Mouse (Mus musculus): ENCODE measurements at regions not wholly inside any gene's neighbourhood (a gene's known extent, or its start where the extent isn't known, plus 50 kb on each side); places are given as distances from the start of the nearest gene placed in this dataset.

DNA sequence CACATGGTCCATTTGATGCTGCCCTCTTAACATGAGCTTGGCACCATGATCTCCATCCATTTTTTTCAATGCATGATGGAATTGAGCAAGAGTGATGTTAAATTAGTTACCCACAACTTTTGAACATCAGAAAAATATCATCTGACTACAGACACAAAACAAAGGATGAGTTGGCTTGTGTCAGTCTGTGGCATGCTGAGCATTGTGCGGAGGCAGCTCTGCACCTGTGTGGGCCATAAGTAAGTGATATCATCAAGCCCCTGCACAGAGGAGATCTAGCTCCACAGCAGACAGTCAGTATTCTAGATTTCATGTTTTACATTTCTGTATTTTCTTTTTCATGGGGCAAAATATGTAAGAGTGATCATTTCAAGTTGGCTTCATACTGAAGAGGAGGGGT is 962.8 kb downstream of the Slc4a3 start:
- Histone ChIP-seq H3K4me3 (ENCODE audit: low read length) (no peak overlapping the region), H3K4me2 (ENCODE audit: low read depth, low read length) (no peak overlapping the region), H3K27me3 (ENCODE audit: control insufficient read depth, insufficient read depth, low read depth, low read length) (no peaks in the 10 kb centered on the region), H3K9me3 (ENCODE audit: control insufficient read depth, low read length) (no peaks in the 10 kb centered on the region), H3K9ac (ENCODE audit: low read length) (no peak overlapping the region), H3K36me3 (ENCODE audit: control insufficient read depth, insufficient read depth, low read length) (no peaks in the 10 kb centered on the region), H3K27ac (ENCODE audit: low read length) (no peak overlapping the region), H3K4me1 (replicated peaks; ENCODE audit: control insufficient read depth, insufficient read depth, low read length) (no peaks in the 10 kb centered on the region)
- WGBS: 100% methylated on average over 1 of the region's 1 CpGs
- ATAC-seq (ENCODE audit: low read depth): no peak

DNA sequence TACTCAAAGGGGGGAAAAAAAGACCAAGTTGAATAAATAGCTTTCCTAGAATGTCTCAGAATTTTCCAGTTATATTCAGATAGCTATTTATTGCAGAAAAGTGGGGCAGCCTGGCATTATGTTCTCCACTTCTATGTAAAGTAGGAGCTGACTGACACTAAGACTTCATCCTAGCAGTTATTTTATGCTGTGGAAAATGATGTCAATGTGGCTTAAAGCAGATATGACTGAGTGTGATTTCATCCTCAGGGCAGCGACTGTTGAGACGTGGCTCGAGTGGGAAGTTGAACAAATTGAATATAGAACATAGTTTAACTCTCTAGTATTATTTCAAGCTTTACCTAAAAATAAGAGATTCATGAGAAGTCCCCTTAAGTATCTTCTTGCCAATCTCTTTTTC is 963.4 kb downstream of the Slc4a3 start:
- no peak for ATAC-seq (ENCODE audit: low read depth)

DNA sequence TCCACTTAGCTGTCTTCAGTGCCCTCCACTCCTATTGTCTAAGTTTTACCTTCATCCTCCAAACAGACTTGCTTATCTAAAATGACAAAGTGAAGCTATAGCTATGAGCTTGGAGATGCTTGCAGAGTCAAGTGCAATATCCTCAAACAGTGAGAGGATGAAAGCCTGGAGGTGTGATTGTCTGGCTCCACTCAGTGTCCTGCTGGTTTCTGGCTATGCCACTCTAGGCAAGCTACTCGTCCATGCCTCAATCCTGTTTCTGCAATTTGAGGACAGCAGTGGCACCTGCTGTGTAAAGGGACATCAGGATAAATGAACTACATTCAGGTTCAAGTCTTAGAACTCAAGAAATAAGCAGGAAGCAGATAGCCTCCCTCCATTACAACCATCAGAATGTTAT is 966.1 kb downstream of the Slc4a3 start:
- no peak overlapping the region for H3K4me3 ChIP-seq (ENCODE audit: low read length)
- H3K4me1 ChIP-seq (replicated peaks; ENCODE audit: control insufficient read depth, insufficient read depth, low read length): no peaks in the 10 kb centered on the region
- no peak overlapping the region for H3K9ac ChIP-seq (ENCODE audit: low read length)
- no peaks in the 10 kb centered on the region for H3K36me3 ChIP-seq (ENCODE audit: control insufficient read depth, insufficient read depth, low read length)
- no peak for ATAC-seq (ENCODE audit: low read depth)
- H3K9me3 ChIP-seq (ENCODE audit: control insufficient read depth, low read length): no peaks in the 10 kb centered on the region
- no peaks in the 10 kb centered on the region for H3K27me3 ChIP-seq (ENCODE audit: control insufficient read depth, insufficient read depth, low read depth, low read length)
- no peak overlapping the region for H3K4me2 ChIP-seq (ENCODE audit: low read depth, low read length)
- WGBS: 64% methylated on average over 1 of the region's 1 CpGs
- no peak overlapping the region for H3K27ac ChIP-seq (ENCODE audit: low read length)

More for the DNA sequence above, 963.4 kb downstream of the Slc4a3 start:
- Histone ChIP-seq H3K9me3 (ENCODE audit: control insufficient read depth, low read length) (no peaks in the 10 kb centered on the region), H3K36me3 (ENCODE audit: control insufficient read depth, insufficient read depth, low read length) (no peaks in the 10 kb centered on the region), H3K4me3 (ENCODE audit: low read length) (no peak overlapping the region), H3K27ac (ENCODE audit: low read length) (no peak overlapping the region), H3K9ac (ENCODE audit: low read length) (no peak overlapping the region), H3K4me1 (replicated peaks; ENCODE audit: control insufficient read depth, insufficient read depth, low read length) (no peaks in the 10 kb centered on the region), H3K27me3 (ENCODE audit: control insufficient read depth, insufficient read depth, low read depth, low read length) (no peaks in the 10 kb centered on the region), H3K4me2 (ENCODE audit: low read depth, low read length) (no peak overlapping the region)
- WGBS: 77% methylated on average over 3 of the region's 3 CpGs

DNA sequence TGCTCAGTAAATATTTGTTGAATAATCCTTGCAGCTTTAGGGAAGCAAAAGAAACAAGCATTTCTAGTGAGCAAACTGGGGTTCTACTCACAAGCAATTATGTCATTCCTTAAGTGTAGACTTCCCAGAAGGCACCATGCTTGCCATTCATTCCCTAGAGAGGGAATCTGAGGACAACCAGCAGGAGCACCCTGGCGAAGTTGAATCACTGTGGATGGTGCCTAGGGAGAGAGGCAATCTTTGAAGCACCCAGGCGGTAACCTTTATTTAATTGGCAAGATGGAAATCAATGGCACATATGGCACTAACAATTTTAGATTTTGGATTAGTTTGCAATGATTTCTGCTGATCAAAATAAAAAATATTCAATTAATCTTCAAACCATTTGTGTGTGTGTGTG is 967.4 kb downstream of the Slc4a3 start:
- 81% methylated on average over 2 of the region's 2 CpGs for WGBS
- no peak overlapping the region for H3K4me2 ChIP-seq (ENCODE audit: low read depth, low read length)
- ATAC-seq (ENCODE audit: low read depth): no peak
- H3K36me3 ChIP-seq (ENCODE audit: control insufficient read depth, insufficient read depth, low read length): no peaks in the 10 kb centered on the region
- no peak overlapping the region for H3K4me3 ChIP-seq (ENCODE audit: low read length)
- H3K27me3 ChIP-seq (ENCODE audit: control insufficient read depth, insufficient read depth, low read depth, low read length): no peaks in the 10 kb centered on the region
- no peak overlapping the region for H3K27ac ChIP-seq (ENCODE audit: low read length)
- no peaks in the 10 kb centered on the region for H3K4me1 ChIP-seq (replicated peaks; ENCODE audit: control insufficient read depth, insufficient read depth, low read length)
- no peak overlapping the region for H3K9ac ChIP-seq (ENCODE audit: low read length)
- no peaks in the 10 kb centered on the region for H3K9me3 ChIP-seq (ENCODE audit: control insufficient read depth, low read length)

DNA sequence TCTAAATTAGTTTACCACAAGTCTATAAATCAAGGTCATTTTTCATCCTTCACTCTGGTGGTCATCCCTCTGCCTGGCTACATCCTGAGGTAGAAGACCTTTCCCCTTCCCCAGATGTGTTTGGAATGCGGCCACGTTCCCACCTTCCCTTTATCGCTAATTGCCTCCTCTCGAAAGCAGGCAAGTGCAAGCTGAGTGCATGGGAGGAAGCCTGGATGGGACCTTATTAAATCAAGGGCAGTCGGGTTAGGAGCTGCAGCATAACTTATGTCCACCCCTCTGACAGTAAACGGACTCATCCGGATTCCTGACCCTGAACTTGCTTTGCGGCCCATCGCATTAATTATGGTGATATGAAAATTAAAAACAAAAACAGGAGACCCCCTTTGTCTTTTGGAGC is 983.5 kb downstream of the Slc4a3 start:
- Histone ChIP-seq H3K36me3 (ENCODE audit: control insufficient read depth, insufficient read depth, low read length) (no peaks in the 10 kb centered on the region), H3K9ac (ENCODE audit: low read length) (no peak overlapping the region), H3K27ac (ENCODE audit: low read length) (no peak overlapping the region), H3K4me3 (ENCODE audit: low read length) (no peak overlapping the region), H3K4me2 (ENCODE audit: low read depth, low read length) (no peak overlapping the region), H3K9me3 (ENCODE audit: control insufficient read depth, low read length) (no peaks in the 10 kb centered on the region), H3K4me1 (replicated peaks; ENCODE audit: control insufficient read depth, insufficient read depth, low read length) (peaks cover 12% of the 10 kb centered on the region), H3K27me3 (ENCODE audit: control insufficient read depth, insufficient read depth, low read depth, low read length) (no peaks in the 10 kb centered on the region)
- 26% methylated on average over 9 of the region's 9 CpGs for WGBS
- ATAC-seq (ENCODE audit: low read depth): peak; percentile 65

DNA sequence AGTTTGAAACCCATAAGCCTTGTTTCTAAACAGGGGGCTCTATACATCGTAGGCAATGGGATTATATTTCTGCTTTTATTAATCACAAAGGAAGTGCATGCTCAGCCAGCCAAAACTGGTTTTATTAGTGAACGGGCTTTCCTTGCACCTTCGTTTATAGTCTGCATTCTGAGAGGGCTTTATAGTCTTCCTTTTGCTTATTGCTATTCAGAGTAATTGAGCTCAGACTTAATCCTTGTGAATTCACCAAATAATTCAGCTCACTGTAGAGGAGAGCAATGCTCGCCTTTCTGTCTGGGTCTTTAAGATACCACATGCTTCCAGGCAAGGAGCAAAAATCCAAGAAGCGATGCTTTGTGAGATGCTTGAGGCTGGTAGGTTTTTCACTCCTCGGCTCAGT is 984.3 kb downstream of the Slc4a3 start:
- Histone ChIP-seq H3K9me3 (ENCODE audit: control insufficient read depth, low read length) (no peaks in the 10 kb centered on the region), H3K9ac (ENCODE audit: low read length) (no peak overlapping the region), H3K4me3 (ENCODE audit: low read length) (no peak overlapping the region), H3K27me3 (ENCODE audit: control insufficient read depth, insufficient read depth, low read depth, low read length) (no peaks in the 10 kb centered on the region), H3K4me1 (replicated peaks; ENCODE audit: control insufficient read depth, insufficient read depth, low read length) (peaks cover 12% of the 10 kb centered on the region), H3K36me3 (ENCODE audit: control insufficient read depth, insufficient read depth, low read length) (no peaks in the 10 kb centered on the region), H3K4me2 (ENCODE audit: low read depth, low read length) (no peak overlapping the region), H3K27ac (ENCODE audit: low read length) (no peak overlapping the region)
- no peak for ATAC-seq (ENCODE audit: low read depth)
- 49% methylated on average over 6 of the region's 6 CpGs for WGBS

DNA sequence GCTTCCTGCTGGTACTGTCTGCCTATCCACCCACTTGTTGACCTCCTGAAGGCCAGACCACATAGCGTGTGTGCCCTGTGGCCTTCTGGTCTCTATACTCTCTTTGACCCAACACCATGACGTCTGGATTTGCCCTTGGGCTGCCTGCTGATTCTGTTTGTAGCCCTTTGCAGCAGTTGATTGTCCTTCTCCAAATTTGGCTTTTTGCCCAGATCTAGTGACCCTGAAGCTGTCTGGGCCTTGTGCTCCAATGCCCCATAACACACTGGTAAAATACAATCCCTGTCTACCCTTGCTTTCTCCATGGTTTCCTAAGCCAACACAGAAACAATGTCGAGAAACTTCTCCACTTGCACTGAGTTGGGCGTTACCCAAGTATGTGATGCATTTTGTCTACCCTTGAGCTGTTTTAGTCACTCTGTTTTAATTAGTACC is 979.3 kb downstream of the Epha4 start:
- Histone ChIP-seq H3K9me3 (ENCODE audit: control insufficient read depth, low read length) (no peaks in the 10 kb centered on the region), H3K9ac (ENCODE audit: low read length) (no peak overlapping the region), H3K27me3 (ENCODE audit: control insufficient read depth, insufficient read depth, low read depth, low read length) (no peaks in the 10 kb centered on the region), H3K4me1 (replicated peaks; ENCODE audit: control insufficient read depth, insufficient read depth, low read length) (peaks cover 2% of the 10 kb centered on the region; the same call in 1 of the 2 replicates), H3K27ac (ENCODE audit: low read length) (no peak overlapping the region), H3K4me2 (ENCODE audit: low read depth, low read length) (no peak overlapping the region), H3K4me3 (ENCODE audit: low read length) (no peak overlapping the region), H3K36me3 (ENCODE audit: control insufficient read depth, insufficient read depth, low read length) (no peaks in the 10 kb centered on the region)
- no peak for ATAC-seq (ENCODE audit: low read depth)
- 66% methylated on average over 4 of the region's 4 CpGs for WGBS

DNA sequence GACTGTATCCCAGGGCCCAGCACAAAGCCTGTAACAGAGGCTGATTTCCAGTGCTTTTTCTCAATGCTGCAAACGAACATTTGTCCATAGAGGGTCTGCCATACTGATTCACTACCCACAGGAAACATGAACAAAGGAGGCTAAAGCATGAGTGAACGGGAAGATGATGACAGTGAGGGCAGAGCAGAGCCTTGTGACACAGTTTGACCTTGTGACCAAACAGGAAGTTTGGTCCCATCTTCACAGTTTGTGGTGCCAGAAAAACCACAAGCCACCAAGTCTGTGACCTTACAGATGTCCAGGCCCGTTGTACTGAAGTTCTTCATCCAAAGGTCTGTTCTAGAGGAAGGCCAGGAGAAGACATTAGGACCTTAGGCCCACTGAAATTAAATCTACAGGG is 974.4 kb downstream of the Epha4 start:
- no peak for ATAC-seq (ENCODE audit: low read depth)
- no peaks in the 10 kb centered on the region for H3K27me3 ChIP-seq (ENCODE audit: control insufficient read depth, insufficient read depth, low read depth, low read length)
- H3K4me2 ChIP-seq (ENCODE audit: low read depth, low read length): no peak overlapping the region
- no peak overlapping the region for H3K4me3 ChIP-seq (ENCODE audit: low read length)
- H3K27ac ChIP-seq (ENCODE audit: low read length): no peak overlapping the region
- H3K4me1 ChIP-seq (replicated peaks; ENCODE audit: control insufficient read depth, insufficient read depth, low read length): no peaks in the 10 kb centered on the region
- no peaks in the 10 kb centered on the region for H3K9me3 ChIP-seq (ENCODE audit: control insufficient read depth, low read length)
- WGBS: 49% methylated on average over 3 of the region's 3 CpGs
- H3K9ac ChIP-seq (ENCODE audit: low read length): no peak overlapping the region
- no peaks in the 10 kb centered on the region for H3K36me3 ChIP-seq (ENCODE audit: control insufficient read depth, insufficient read depth, low read length)

DNA sequence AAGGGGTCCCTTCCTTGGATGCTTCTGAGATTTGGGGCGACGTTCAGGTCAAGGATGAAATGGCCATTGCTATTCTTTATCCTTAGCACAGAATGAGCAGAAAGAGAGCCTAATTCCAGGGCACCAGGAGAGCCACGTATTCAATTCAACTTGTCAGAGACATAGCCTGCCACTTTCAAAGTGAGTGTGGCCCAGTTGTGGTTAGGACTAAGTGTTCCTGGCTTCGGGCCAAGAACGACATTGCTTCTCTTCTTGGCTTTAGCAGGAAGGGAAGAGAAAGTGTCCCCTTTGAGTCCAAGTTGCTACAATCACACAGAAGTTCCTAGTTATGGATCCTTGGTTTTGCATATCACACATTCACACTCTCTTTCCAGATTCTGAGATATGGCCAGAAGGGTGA is 964.0 kb downstream of the Epha4 start:
- Histone ChIP-seq H3K9ac (ENCODE audit: low read length) (no peak overlapping the region), H3K27me3 (ENCODE audit: control insufficient read depth, insufficient read depth, low read depth, low read length) (no peaks in the 10 kb centered on the region), H3K4me3 (ENCODE audit: low read length) (no peak overlapping the region), H3K36me3 (ENCODE audit: control insufficient read depth, insufficient read depth, low read length) (no peaks in the 10 kb centered on the region), H3K27ac (ENCODE audit: low read length) (0 out of 2 replicates have a peak overlapping the region, but pooled peaks have one; percentile 20), H3K4me2 (ENCODE audit: low read depth, low read length) (no peak overlapping the region), H3K4me1 (replicated peaks; ENCODE audit: control insufficient read depth, insufficient read depth, low read length) (peaks cover 8% of the 10 kb centered on the region), H3K9me3 (ENCODE audit: control insufficient read depth, low read length) (no peaks in the 10 kb centered on the region)
- ATAC-seq (ENCODE audit: low read depth): peak; percentile 71; the same call in 1 of the 2 replicates
- WGBS: 21% methylated on average over 5 of the region's 5 CpGs

DNA sequence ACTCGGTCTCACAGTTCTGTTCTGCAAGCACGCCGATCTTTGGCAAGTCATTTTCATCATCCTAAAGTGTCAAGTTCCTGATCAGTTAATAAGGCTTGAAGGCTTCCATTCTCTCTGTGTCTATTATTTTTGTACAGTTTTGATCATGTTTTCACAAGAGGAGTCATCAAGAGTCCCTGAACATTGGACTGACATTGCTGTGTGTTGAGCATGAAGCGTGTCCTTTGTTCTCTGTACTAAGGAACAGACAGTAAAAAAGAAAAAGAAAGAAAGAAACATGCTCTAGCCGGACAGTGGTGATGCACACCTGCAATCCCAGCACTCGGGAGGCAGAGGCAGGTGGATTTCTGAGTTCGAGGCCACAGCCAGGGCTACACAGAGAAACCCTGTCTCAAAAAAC is 955.4 kb downstream of the Epha4 start:
- Histone ChIP-seq H3K27me3 (ENCODE audit: control insufficient read depth, insufficient read depth, low read depth, low read length) (no peaks in the 10 kb centered on the region), H3K4me2 (ENCODE audit: low read depth, low read length) (no peak overlapping the region), H3K36me3 (ENCODE audit: control insufficient read depth, insufficient read depth, low read length) (no peaks in the 10 kb centered on the region), H3K9ac (ENCODE audit: low read length) (no peak overlapping the region), H3K4me1 (replicated peaks; ENCODE audit: control insufficient read depth, insufficient read depth, low read length) (no peaks in the 10 kb centered on the region), H3K9me3 (ENCODE audit: control insufficient read depth, low read length) (no peaks in the 10 kb centered on the region), H3K27ac (ENCODE audit: low read length) (no peak overlapping the region), H3K4me3 (ENCODE audit: low read length) (no peak overlapping the region)
- no peak for ATAC-seq (ENCODE audit: low read depth)
- 89% methylated on average over 7 of the region's 7 CpGs for WGBS

All from lung, embryonic 16.5 days (tissue).